Mouse (Mus musculus) lung, embryonic 16.5 days (tissue): Measurements from ENCODE around the gene Hhat. TPM values are rescaled to one million over a fixed set of nuclear protein-coding genes. Genes with fewer than 3 reads are reported as not detected.

ENCODE experiments used
- ATAC-seq: fragments of 200-750 bp; cut with Nextera tagmentation; 2 replicates; pipeline ENCODE4 v1.8.0; 2017; ENCODE audit warnings: low read depth, mild to moderate bottlenecking, moderate library complexity
- H3K27ac ChIP-seq: fragments of 300-500 bp; sonication (generic); 2 replicates; pipeline ENCODE4 v1.5.1; 2014; ENCODE audit warnings: mild to moderate bottlenecking, control low read depth, low read length
- H3K27me3 ChIP-seq: fragments of 300-500 bp; sonication (generic); 2 replicates; pipeline ENCODE4 v1.6.1; 2014; ENCODE audit warnings: low read depth, low read length, mixed read lengths; ENCODE audit not compliant: control insufficient read depth, insufficient read depth
- H3K36me3 ChIP-seq: fragments of 300-500 bp; sonication (generic); 2 replicates; pipeline ENCODE4 v1.6.1; 2014; ENCODE audit warnings: low read length; ENCODE audit not compliant: control insufficient read depth, insufficient read depth
- H3K4me1 ChIP-seq: fragments of 300-500 bp; sonication (generic); replicated peaks from 2 replicates; pipeline ENCODE4 v1.6.1; 2014; ENCODE audit warnings: low read length, mixed read lengths; ENCODE audit not compliant: control insufficient read depth, insufficient read depth
- H3K4me2 ChIP-seq: fragments of 300-500 bp; sonication (generic); 2 replicates; pipeline ENCODE4 v1.6.1; 2014; ENCODE audit warnings: low read depth, low read length, control low read depth
- H3K4me3 ChIP-seq: fragments of 300-500 bp; sonication (generic); 2 replicates; pipeline ENCODE4 v1.5.1; 2014; ENCODE audit warnings: mild to moderate bottlenecking, low read length, control low read depth
- H3K9ac ChIP-seq: fragments of 300-500 bp; sonication (generic); 2 replicates; pipeline ENCODE4 v1.6.1; 2014; ENCODE audit warnings: low read length, control low read depth
- H3K9me3 ChIP-seq: fragments of 300-500 bp; sonication (generic); 2 replicates; pipeline ENCODE4 v1.6.1; 2016; ENCODE audit warnings: low read length; ENCODE audit not compliant: control insufficient read depth
- WGBS: fragments of 180-500 bp; shearing (Covaris S2); extraction: QIAGEN DNeasy Blood & Tissue Kit; methylation state at CpG from one replicate; pipeline ENCODE4 v1.1.7; 2014; 5-methylcytosine and 5-hydroxymethylcytosine counted together
- polyA plus RNA-seq: library from polyadenylated mRNA; unstranded; fragments of >200 nt; fragmentation: Nextera tagmentation; extraction: Ambion mirVana; gene quantifications from 2 replicates; pipeline ENCODE4 v1.2.1, GENCODE M21; 2015

Gene Hhat
- polyA plus RNA-seq, 1 experiment from 2014 or later, result 9.3 TPM

GRCm38 (mm10) chr1:192478176-192478575 is 292.8 kb downstream of the Hhat start:
- WGBS, result 41% methylated on average over 5 of the region's 5 CpGs
- Histone ChIP-seq H3K36me3 (no peaks in the 10 kb centered on the region), H3K4me1 (peaks cover 4% of the 10 kb centered on the region; the same call in 1 of the 2 replicates), H3K4me3 (no peak overlapping the region), H3K27ac (peak overlapping the region; percentile 53), H3K4me2 (no peak overlapping the region), H3K9ac (no peak overlapping the region), H3K9me3 (no peaks in the 10 kb centered on the region), H3K27me3 (no peaks in the 10 kb centered on the region)
- no peak for ATAC-seq

- H3K36me3 ChIP-seq, result no peaks in the 10 kb centered on the region
- WGBS, result 23% methylated on average over 6 of the region's 6 CpGs
- peak overlapping the region; percentile 53 for H3K27ac ChIP-seq
- no peak overlapping the region for H3K4me2 ChIP-seq
- H3K9me3 ChIP-seq, result no peaks in the 10 kb centered on the region
- peaks cover 4% of the 10 kb centered on the region; the same call in 1 of the 2 replicates for H3K4me1 ChIP-seq
- ATAC-seq, result 0 out of 2 replicates have a peak, but pooled peaks have one; percentile 31
- H3K4me3 ChIP-seq, result no peak overlapping the region
- H3K9ac ChIP-seq, result no peak overlapping the region
- no peaks in the 10 kb centered on the region for H3K27me3 ChIP-seq
Measured at GRCm38 (mm10) chr1:192477556-192477955, 293.5 kb downstream of the Hhat start.

- peak; percentile 74 for ATAC-seq
- Histone ChIP-seq H3K27me3 (no peaks in the 10 kb centered on the region), H3K9me3 (no peaks in the 10 kb centered on the region), H3K36me3 (no peaks in the 10 kb centered on the region), H3K4me3 (no peak overlapping the region), H3K4me1 (peaks cover 4% of the 10 kb centered on the region; the same call in 1 of the 2 replicates), H3K27ac (no peak overlapping the region), H3K4me2 (no peak overlapping the region), H3K9ac (no peak overlapping the region)
- 7% methylated on average over 7 of the region's 7 CpGs for WGBS
Measured at GRCm38 (mm10) chr1:192476704-192477103, 294.3 kb downstream of the Hhat start.

GRCm38 (mm10) chr1:192473134-192473533 is 297.9 kb downstream of the Hhat start:
- Histone ChIP-seq H3K4me1 (peaks cover 4% of the 10 kb centered on the region; the same call in 1 of the 2 replicates), H3K9ac (no peak overlapping the region), H3K4me2 (no peak overlapping the region), H3K36me3 (no peaks in the 10 kb centered on the region), H3K9me3 (no peaks in the 10 kb centered on the region), H3K27ac (no peak overlapping the region), H3K4me3 (no peak overlapping the region), H3K27me3 (no peaks in the 10 kb centered on the region)
- WGBS, result 86% methylated on average over 6 of the region's 6 CpGs
- no peak for ATAC-seq

- H3K4me2 ChIP-seq, result no peak overlapping the region
- WGBS, result 46% methylated on average over 4 of the region's 4 CpGs
- no peak for ATAC-seq
- H3K27ac ChIP-seq, result no peak overlapping the region
- no peaks in the 10 kb centered on the region for H3K9me3 ChIP-seq
- no peaks in the 10 kb centered on the region for H3K36me3 ChIP-seq
- 0 out of 2 replicates have a peak, but pooled peaks cover 2% of the 10 kb centered on the region for H3K4me1 ChIP-seq
- no peak overlapping the region for H3K9ac ChIP-seq
- no peak overlapping the region for H3K4me3 ChIP-seq
- no peaks in the 10 kb centered on the region for H3K27me3 ChIP-seq
Measured at GRCm38 (mm10) chr1:192472366-192472765, 298.7 kb downstream of the Hhat start.

- WGBS, result 53% methylated on average over 4 of the region's 4 CpGs
- H3K4me2 ChIP-seq, result no peak overlapping the region
- H3K27me3 ChIP-seq, result no peaks in the 10 kb centered on the region
- no peak overlapping the region for H3K4me3 ChIP-seq
- H3K4me1 ChIP-seq, result no peaks in the 10 kb centered on the region
- no peaks in the 10 kb centered on the region for H3K36me3 ChIP-seq
- ATAC-seq, result no peak
- no peak overlapping the region for H3K27ac ChIP-seq
- no peaks in the 10 kb centered on the region for H3K9me3 ChIP-seq
- no peak overlapping the region for H3K9ac ChIP-seq
Measured at GRCm38 (mm10) chr1:192463732-192464131, 307.3 kb downstream of the Hhat start.

- WGBS, result 80% methylated on average over 6 of the region's 6 CpGs
- Histone ChIP-seq H3K27me3 (no peaks in the 10 kb centered on the region), H3K4me1 (no peaks in the 10 kb centered on the region)
Measured at GRCm38 (mm10) chr1:192457526-192458206, 313.4 kb downstream of the Hhat start.

GRCm38 (mm10) chr1:192457037-192457436 is 314.0 kb downstream of the Hhat start:
- Histone ChIP-seq H3K4me1 (no peaks in the 10 kb centered on the region), H3K9me3 (no peaks in the 10 kb centered on the region), H3K4me2 (no peak overlapping the region), H3K27me3 (no peaks in the 10 kb centered on the region), H3K27ac (no peak overlapping the region), H3K9ac (no peak overlapping the region), H3K4me3 (no peak overlapping the region), H3K36me3 (no peaks in the 10 kb centered on the region)
- ATAC-seq, result no peak
- 36% methylated on average over 3 of the region's 3 CpGs for WGBS

More at GRCm38 (mm10) chr1:192457526-192458206, 313.4 kb downstream of the Hhat start:
- H3K9ac ChIP-seq, result no peak overlapping the region
- H3K36me3 ChIP-seq, result no peaks in the 10 kb centered on the region
- ATAC-seq, result no peak
- H3K27ac ChIP-seq, result no peak overlapping the region
- no peaks in the 10 kb centered on the region for H3K9me3 ChIP-seq
- no peak overlapping the region for H3K4me3 ChIP-seq
- H3K4me2 ChIP-seq, result no peak overlapping the region

GRCm38 (mm10) chr1:192454981-192455380 is 316.0 kb downstream of the Hhat start:
- H3K9ac ChIP-seq, result no peak overlapping the region
- 0 out of 2 replicates have a peak, but pooled peaks cover 2% of the 10 kb centered on the region for H3K4me1 ChIP-seq
- no peaks in the 10 kb centered on the region for H3K9me3 ChIP-seq
- WGBS, result 39% methylated on average over 4 of the region's 4 CpGs
- ATAC-seq, result no peak
- no peaks in the 10 kb centered on the region for H3K36me3 ChIP-seq
- no peak overlapping the region for H3K4me3 ChIP-seq
- no peaks in the 10 kb centered on the region for H3K27me3 ChIP-seq
- no peak overlapping the region for H3K4me2 ChIP-seq
- no peak overlapping the region for H3K27ac ChIP-seq
